Mouse (Mus musculus) splenic B cell, adult 2 months (primary cell): ENCODE data around the gene Med19.
A peak's percentile ranks its signal among the peaks of the same experiment; 100 is the strongest.
"Not testable (repeated sequence)": the region's sequence is repeated elsewhere in the genome, so short reads cannot be mapped to it uniquely, and the experiment has no call there.

Experiments used
- DNase-seq: peaks from one replicate; pipeline ENCODE4 v3.0.0-alpha.2; 2011; ENCODE audit warnings: low read depth, low spot score
- H3K27me3 ChIP-seq: 2 replicates; pipeline ENCODE4 v1.6.1; 2012; ENCODE audit warnings: mild to moderate bottlenecking, low read length, moderate library complexity, mixed read lengths; ENCODE audit not compliant: control insufficient read depth, poor library complexity, insufficient read depth, severe bottlenecking
- H3K36me3 ChIP-seq: 2 replicates; pipeline ENCODE4 v1.6.1; 2012; ENCODE audit warnings: mild to moderate bottlenecking, low read length, moderate library complexity, mixed read lengths; ENCODE audit not compliant: control insufficient read depth, poor library complexity, insufficient read depth, severe bottlenecking

Gene Med19

GRCm38 (mm10) chr2:84650464-84651195 lies 27.6 kb upstream of the Med19 start, which contains the start of gene Ctnnd1:
Gene Ctnnd1 (minus strand): TSS chr2:84650765.
- DNase-seq = no peak
- no peaks in the 10 kb centered on the region for H3K36me3 ChIP-seq

GRCm38 (mm10) chr2:84653354-84653753 lies 24.8 kb upstream of the Med19 start:
- Histone ChIP-seq H3K36me3 (no peaks in the 10 kb centered on the region), H3K27me3 (no peaks in the 10 kb centered on the region)
- no peak for DNase-seq

More at GRCm38 (mm10) chr2:84650464-84651195, 27.6 kb upstream of the Med19 start, which contains the start of gene Ctnnd1:
- H3K27me3 ChIP-seq = no peaks in the 10 kb centered on the region

GRCm38 (mm10) chr2:84655864-84656263 lies 22.3 kb upstream of the Med19 start:
- DNase-seq = peak; percentile 72
- Histone ChIP-seq H3K36me3 (no peaks in the 10 kb centered on the region), H3K27me3 (no peaks in the 10 kb centered on the region)

GRCm38 (mm10) chr2:84658806-84659205 lies 19.4 kb upstream of the Med19 start, which contains the start of gene Btbd18:
Gene Btbd18 (plus strand): TSS chr2:84659079.
- Histone ChIP-seq H3K27me3 (no peaks in the 10 kb centered on the region), H3K36me3 (no peaks in the 10 kb centered on the region)
- DNase-seq = no peak

- peak; percentile 84 for DNase-seq
- Histone ChIP-seq H3K27me3 (0 out of 2 replicates have a peak, but pooled peaks cover 2% of the 10 kb centered on the region), H3K36me3 (no peaks in the 10 kb centered on the region)
These were observed 17.9 kb upstream of the Med19 start for GRCm38 (mm10) chr2:84660253-84660652.

GRCm38 (mm10) chr2:84662866-84663265 lies 15.3 kb upstream of the Med19 start:
- Histone ChIP-seq H3K36me3 (no peaks in the 10 kb centered on the region), H3K27me3 (0 out of 2 replicates have a peak, but pooled peaks cover 2% of the 10 kb centered on the region)
- DNase-seq = peak; percentile 81

GRCm38 (mm10) chr2:84666081-84666480 lies 12.1 kb upstream of the Med19 start:
- no peak for DNase-seq
- H3K36me3 ChIP-seq = no peaks in the 10 kb centered on the region
- H3K27me3 ChIP-seq = peaks cover 2% of the 10 kb centered on the region; the same call in 1 of the 2 replicates

GRCm38 (mm10) chr2:84669828-84670568 lies 8.2 kb upstream of the Med19 start:
- peak; percentile 31 for DNase-seq
- H3K36me3 ChIP-seq = peaks cover 8% of the 10 kb centered on the region
- no peaks in the 10 kb centered on the region; the same call in 1 of the 2 replicates for H3K27me3 ChIP-seq

- H3K27me3 ChIP-seq = no peaks in the 10 kb centered on the region; the same call in 1 of the 2 replicates
These were observed 7.7 kb upstream of the Med19 start, which contains the start of gene Selenoh for GRCm38 (mm10) chr2:84670569-84670933. Gene Selenoh (minus strand): TSS chr2:84670770.

GRCm38 (mm10) chr2:84671535-84671934 lies 6.7 kb upstream of the Med19 start:
- DNase-seq, H3K36me3 ChIP-seq, H3K27me3 ChIP-seq: not testable (repeated sequence)

More at GRCm38 (mm10) chr2:84670569-84670933, 7.7 kb upstream of the Med19 start, which contains the start of gene Selenoh:
- H3K36me3 ChIP-seq = peaks cover 8% of the 10 kb centered on the region
- DNase-seq = peak; percentile 92

GRCm38 (mm10) chr2:84677270-84677967 lies 783 bp upstream of the Med19 start:
- Histone ChIP-seq H3K36me3 (peaks cover 9% of the 10 kb centered on the region), H3K27me3 (no peaks in the 10 kb centered on the region)
- no peak for DNase-seq

- Histone ChIP-seq H3K27me3 (no peaks in the 10 kb centered on the region), H3K36me3 (0 out of 2 replicates have a peak, but pooled peaks cover 3% of the 10 kb centered on the region)
- no peak for DNase-seq
These were observed 814 bp downstream of the Med19 start, which contains the start of gene Tmx2 for GRCm38 (mm10) chr2:84679016-84679415. Gene Tmx2 (minus strand): TSS chr2:84679140.

GRCm38 (mm10) chr2:84682605-84683183 lies 4.5 kb downstream of the Med19 start:
- DNase-seq = no peak
- H3K27me3 ChIP-seq = no peaks in the 10 kb centered on the region
- peaks cover 6% of the 10 kb centered on the region for H3K36me3 ChIP-seq
